14 mouse cellular contexts compared by ENCODE assay signal in the genomic region with DNA sequence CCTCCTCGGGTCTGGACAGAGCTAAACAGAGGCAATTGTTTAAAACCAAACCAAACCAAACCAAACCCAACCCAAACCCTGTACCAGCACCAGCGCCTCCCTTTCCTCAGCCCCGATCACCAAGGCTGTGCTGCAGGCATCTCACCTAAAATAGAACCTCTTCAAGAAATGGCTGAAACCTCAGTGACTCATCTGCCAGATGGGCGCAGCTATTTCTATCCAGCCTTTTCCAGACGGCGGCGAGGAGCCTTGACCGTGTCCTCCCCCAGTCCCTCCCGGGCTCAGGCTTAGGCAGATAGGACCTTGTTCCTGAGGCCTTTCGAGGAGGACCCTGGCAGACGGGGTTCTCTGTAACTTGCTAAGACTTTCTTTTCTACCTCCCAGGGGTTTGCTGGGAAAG. TPM values are rescaled to one million over a fixed set of nuclear protein-coding genes. Genes with fewer than 3 reads are reported as not detected.
DNase-seq lines count a peak whose midpoint lies in the region; ATAC-seq and TF ChIP-seq lines count a peak whose summit lies in the region.
"Had no signal": no experiment of that assay in that cellular context is flagged by ENCODE, and none has a peak within 500 bp of the region (broad histone marks: within the 10 kb centered on the region; RNA-seq: fewer than 3 reads in every experiment).

No protein-coding gene starts in this region.

- H3K9ac ChIP-seq in heart, embryonic 11.5 days (ENCODE audit: low read depth, low read length) = no peak overlapping the region
- H3K9ac ChIP-seq: liver, postnatal 0 days; midbrain, embryonic 15.5 days had no signal

- H3K4me2 ChIP-seq in heart, embryonic 11.5 days = no peak overlapping the region
- H3K4me2 ChIP-seq: midbrain, embryonic 15.5 days had no signal

- WGBS in heart, embryonic 11.5 days (ENCODE audit: insufficient replicate concordance) = 63% methylated on average over 11 of the region's 11 CpGs

- peaks cover 8% of the 10 kb centered on the region for H3K27me3 ChIP-seq in heart, embryonic 11.5 days (ENCODE audit: control insufficient read depth, insufficient read depth, low read length)
- H3K27me3 ChIP-seq: midbrain, embryonic 15.5 days had no signal

- peak; percentile 57 to 79 for DNase-seq in adrenal gland, adult (ENCODE audit: inconsistent age in 2 of 2, low spot score in 1 of 2)
- DNase-seq in adrenal gland, adult 8-10 months = no peak
- peak in 1 of 2 experiments; percentile 44 for DNase-seq in layer of hippocampus, adult 2 months (ENCODE audit: low spot score in 2 of 2)
- no peak for DNase-seq in layer of hippocampus, postnatal 10 days (ENCODE audit: low spot score in 2 of 2)
- peak; percentile 70 to 86 for DNase-seq in left cerebral cortex, adult 9 months (ENCODE audit: low spot score in 2 of 2)
- peak; percentile 68 to 85 for DNase-seq in right cerebral cortex, postnatal 36 days (ENCODE audit: low spot score in 2 of 2)
- DNase-seq in yolk sac, embryonic 10.5 days (ENCODE audit: low spot score) = no peak
- DNase-seq: liver, postnatal 0 days had no signal

- 0 out of 2 replicates have a peak, but pooled peaks cover 5% of the 10 kb centered on the region for H3K4me1 ChIP-seq in heart, embryonic 11.5 days (ENCODE audit: control insufficient read depth, insufficient read depth, low read length)
- H3K4me1 ChIP-seq: midbrain, embryonic 15.5 days had no signal

- ATAC-seq in heart, embryonic 11.5 days (replicated peaks; ENCODE audit: insufficient number of reproducible peaks, low FRiP score, low TSS enrichment) = no peak
- ATAC-seq: liver, postnatal 0 days; midbrain, embryonic 15.5 days had no signal

- no peaks in the 10 kb centered on the region for H3K9me3 ChIP-seq in heart, embryonic 11.5 days (replicated peaks; ENCODE audit: control insufficient read depth, low read length)
- H3K9me3 ChIP-seq: midbrain, embryonic 15.5 days had no signal

- no peak for TF ChIP-seq CTCF in layer of hippocampus, adult 2 months (conservative IDR thresholded peaks at IDR 0.05)

- no peaks in the 10 kb centered on the region for H3K36me3 ChIP-seq in heart, embryonic 11.5 days (ENCODE audit: control insufficient read depth, insufficient read depth, low read length)

- peak overlapping the region; percentile 79 for H3K27ac ChIP-seq in layer of hippocampus, adult 2 months
- no peak overlapping the region for H3K27ac ChIP-seq in heart, embryonic 11.5 days (ENCODE audit: low read depth, low read length)
- H3K27ac ChIP-seq: midbrain, embryonic 15.5 days had no signal

- H3K4me3 ChIP-seq in layer of hippocampus, adult 2 months = no peak overlapping the region
- no peak overlapping the region for H3K4me3 ChIP-seq in heart, embryonic 11.5 days (ENCODE audit: low read depth, low read length)
- H3K4me3 ChIP-seq: midbrain, embryonic 15.5 days had no signal

RNA-seq across cellular contexts. Expression of a gene that starts 33.8 kb away (rescaled TPM):
- total RNA-seq in adrenal gland, adult 8-10 months (2022) = 100 to 1,000 TPM; 104 to 125 (median 109) TPM
- 10 to 100 TPM; 35.3 to 37.0 TPM for total RNA-seq in layer of hippocampus, adult 2 months (2021)
- total RNA-seq in layer of hippocampus, postnatal 10 days (2021) = 10 to 100 TPM; 41.0 to 46.7 TPM
- 64.5 and 70.7 TPM in 2 replicates for polyA plus RNA-seq in heart, embryonic 11.5 days (2014; fragmentation: Nextera tagmentation; extraction: Ambion mirVana)

RNA-seq across cellular contexts. Expression of a gene that starts 45.1 kb away (rescaled TPM):
- 100 to 1,000 TPM in 1 of 4 experiments, 10 to 100 TPM in 3; 68.2 to 108 (median 86.5) TPM for total RNA-seq in adrenal gland, adult 8-10 months (2022)
- total RNA-seq in layer of hippocampus, adult 2 months (2021) = 100 to 1,000 TPM in 1 of 2 experiments, 10 to 100 TPM in 1; 95.7 to 111 TPM
- total RNA-seq in layer of hippocampus, postnatal 10 days (2021) = 10 to 100 TPM; 82.4 to 90.0 TPM
- polyA plus RNA-seq in heart, embryonic 11.5 days (2014; fragmentation: Nextera tagmentation; extraction: Ambion mirVana) = 23.4 and 27.2 TPM in 2 replicates

RNA-seq across cellular contexts. Expression of a gene that starts 48.0 kb away (rescaled TPM):
- under 1 TPM in 1 of 4 experiments, not detected in 3; 0.10 TPM for total RNA-seq in adrenal gland, adult 8-10 months (2022)
- not detected for total RNA-seq in layer of hippocampus, adult 2 months (2021)
- not detected for total RNA-seq in layer of hippocampus, postnatal 10 days (2021)
- 1.4 and 1.8 TPM in 2 replicates for polyA plus RNA-seq in heart, embryonic 11.5 days (2014; fragmentation: Nextera tagmentation; extraction: Ambion mirVana)
- total RNA-seq: common myeloid progenitor, adult 5-6 weeks; hematopoietic stem cell, adult 5-6 weeks; layer of hippocampus, adult 18-20 months had no signal
- polyA plus RNA-seq: kidney, embryonic 14.5 days; midbrain, embryonic 15.5 days had no signal

Comparison
In these comparisons a context has a peak if more than half of its experiments do, and no peak if none do; other contexts are left out.
1. DNase-seq: peak in adrenal gland, adult (2 of 2), left cerebral cortex, adult 9 months (2 of 2) and right cerebral cortex, postnatal 36 days (2 of 2); none in adrenal gland, adult 8-10 months (single experiment), layer of hippocampus, postnatal 10 days (0 of 2) and yolk sac, embryonic 10.5 days (single experiment).